Mouse (Mus musculus) cerebellum, postnatal 36 days (tissue): ENCODE measurements around the gene Nr1h4.

Experiments
- DNase-seq, 2 experiments: peaks; one replicate each; pipeline ENCODE4 v3.0.0; 2021 to 2022; ENCODE audit warnings: mixed read lengths in 2 of 2

The Nr1h4 gene

DNA sequence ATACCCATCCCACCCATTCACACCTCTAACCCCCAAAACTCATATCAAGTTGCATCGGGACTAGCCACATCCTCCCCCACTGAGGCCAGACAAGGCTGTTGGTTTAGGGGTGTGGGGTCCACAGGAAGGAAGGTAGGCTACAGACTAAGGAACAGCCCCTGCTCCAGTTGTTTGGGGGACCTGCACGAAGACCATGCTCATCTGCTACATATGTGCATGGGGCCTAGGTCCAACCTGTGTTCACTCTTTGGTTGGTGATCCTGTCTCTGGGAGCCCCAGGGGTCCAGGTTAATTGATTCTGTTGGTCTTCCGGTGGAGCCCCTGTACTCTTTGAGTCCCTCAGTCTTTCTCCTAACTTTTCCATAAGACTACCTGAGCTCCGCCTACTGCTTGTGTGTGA lies 13.0 kb downstream of the Nr1h4 start:
- no peak for DNase-seq

DNA sequence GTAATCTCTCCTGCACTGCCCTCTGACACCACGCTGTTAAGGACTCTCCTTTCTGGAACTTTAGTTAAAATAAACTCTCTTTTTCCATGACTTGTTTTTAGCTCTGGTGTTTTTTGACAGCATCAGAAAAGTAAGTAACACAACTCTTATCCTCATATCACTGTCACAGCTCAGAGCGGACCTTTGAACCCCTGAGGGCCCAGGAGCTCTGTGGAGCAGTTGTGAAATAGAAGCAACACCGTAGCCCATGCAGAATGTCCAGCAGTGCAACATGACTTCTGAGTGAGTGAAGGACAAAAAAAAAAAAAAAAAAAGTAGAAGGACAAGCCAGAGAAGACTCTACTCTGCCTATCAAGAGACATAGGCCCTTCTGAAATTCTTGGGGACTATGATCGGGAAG lies 14.2 kb downstream of the Nr1h4 start:
- DNase-seq: no peak

DNA sequence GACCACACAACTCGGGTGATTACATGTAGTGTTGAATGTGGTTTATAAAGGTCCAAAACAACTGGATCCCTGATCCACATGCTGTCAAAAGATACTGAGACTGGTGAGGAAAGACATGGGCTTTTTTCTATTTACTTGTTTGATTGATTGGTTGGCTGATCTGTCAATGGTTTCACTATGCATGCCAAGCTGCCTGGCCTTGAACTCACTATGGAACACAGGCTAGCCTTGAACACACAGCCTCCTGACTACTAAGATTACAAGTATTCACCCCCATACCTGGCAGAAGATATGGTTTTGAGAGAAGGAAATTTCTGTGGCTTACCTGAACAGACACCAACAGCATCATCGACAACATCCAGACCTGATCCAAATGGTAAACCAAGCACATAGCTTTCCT lies 15.0 kb downstream of the Nr1h4 start:
- DNase-seq: no peak

DNA sequence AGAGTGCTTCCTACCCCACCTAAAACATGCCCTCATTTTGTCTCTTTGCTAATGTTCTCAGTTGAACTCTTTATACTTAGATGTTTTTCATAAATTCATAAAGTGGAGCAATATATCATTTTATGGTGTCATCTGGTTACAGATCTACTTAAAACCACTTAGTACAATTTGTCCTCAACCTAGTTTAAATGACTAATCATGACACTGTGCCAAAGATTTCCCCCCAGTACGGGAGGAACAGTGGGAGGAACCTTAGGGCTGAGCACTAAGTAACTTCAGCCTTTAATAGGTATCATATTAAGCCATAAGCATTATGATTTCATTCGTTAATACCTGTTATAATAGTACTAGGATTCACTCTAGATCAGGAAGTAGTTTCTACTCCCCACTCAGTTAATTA lies 17.6 kb downstream of the Nr1h4 start:
- no peak for DNase-seq

DNA sequence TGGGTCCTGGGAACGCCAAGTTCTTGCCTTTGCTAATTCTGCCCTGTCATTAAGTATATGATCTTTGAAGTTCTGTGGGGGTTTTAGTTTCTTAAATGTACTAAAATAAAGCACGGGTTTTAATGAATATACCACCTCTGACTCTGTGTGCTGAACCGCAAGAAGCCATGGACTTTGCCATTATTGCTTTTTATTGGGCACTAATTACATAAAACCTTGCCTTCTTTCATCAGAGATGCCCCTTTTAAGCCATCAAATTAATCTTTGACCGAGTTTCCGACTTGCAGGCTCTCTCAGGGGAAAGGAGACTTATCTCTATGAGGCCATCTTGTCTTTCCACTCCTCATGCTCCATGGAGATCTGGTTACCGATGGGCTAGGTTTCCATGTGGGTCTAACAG lies 20.8 kb downstream of the Nr1h4 start:
- DNase-seq: no peak

DNA sequence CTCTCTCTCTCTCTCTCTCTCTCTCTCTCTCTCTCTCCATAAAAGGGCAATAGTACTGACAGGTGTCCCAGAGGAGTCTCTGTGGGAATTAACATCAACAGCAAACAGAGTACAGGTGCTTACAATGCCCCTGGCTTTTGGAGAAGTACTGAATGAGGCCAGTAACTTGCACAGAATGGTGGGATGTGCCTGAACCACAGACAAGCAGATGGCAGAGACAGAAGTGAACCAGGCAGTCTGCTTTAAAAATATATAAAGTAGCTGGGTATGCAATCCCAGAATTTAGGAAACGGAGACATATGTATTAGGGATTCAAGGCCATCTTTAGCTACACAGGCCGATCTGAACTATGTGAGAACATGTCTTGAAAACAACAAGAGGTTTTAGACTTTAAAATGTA lies 22.8 kb downstream of the Nr1h4 start:
- DNase-seq: no peak

DNA sequence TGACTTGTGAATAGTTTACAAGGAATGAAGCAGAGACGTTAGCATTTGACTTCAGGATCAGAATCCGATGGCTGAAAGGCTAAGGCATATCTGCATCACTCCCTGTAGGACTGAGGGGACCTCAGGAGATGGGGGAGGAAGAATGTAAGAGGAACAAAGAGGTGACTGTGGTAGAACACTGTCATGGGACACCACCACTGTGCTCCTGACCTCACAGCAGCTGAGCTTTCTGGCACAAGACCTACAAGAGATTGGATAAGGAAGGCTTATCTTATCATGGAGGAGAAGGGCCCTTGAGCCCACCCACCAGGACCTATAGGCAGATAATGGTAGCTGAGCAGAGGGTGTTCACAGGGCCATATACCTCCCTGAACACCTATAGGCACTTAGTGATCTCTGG lies 24.8 kb downstream of the Nr1h4 start:
- DNase-seq: no peak

DNA sequence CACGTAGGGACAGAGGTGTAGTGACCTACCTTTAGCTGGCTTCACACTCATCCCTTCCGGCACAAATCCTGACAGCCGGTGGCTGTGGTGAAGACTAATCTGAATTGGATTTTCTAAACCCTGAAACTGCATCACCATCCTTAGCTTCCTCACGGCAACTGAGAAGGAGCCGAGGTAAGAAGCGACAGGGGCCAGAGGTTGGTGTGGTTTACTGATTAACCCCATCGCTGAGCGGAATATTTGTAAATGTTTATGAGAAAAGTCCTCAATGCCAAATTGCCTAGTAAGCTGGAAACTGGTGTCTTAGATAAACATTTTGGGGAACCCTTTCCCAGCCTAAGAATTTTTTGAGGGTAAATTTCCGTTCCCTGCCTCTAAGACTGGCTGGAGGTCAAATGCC lies 26.9 kb downstream of the Nr1h4 start:
- no peak for DNase-seq

DNA sequence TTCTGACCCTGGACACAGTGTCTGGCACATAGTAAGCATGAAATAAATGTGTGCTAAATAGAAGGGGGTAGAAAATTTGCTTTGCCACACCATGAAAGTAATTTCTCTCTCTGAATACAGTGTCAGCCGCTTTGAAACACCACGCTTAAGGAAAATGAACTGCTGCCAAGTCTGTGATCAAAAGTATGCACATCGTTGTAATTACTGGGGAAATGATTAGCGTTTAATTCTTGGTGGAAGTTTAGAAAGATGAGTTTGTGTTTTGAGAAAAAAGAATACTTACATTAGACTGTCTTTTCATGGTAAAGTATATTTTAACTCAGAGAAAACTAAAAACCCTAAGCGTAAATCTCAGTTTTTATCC lies 27.8 kb downstream of the Nr1h4 start:
- no peak for DNase-seq

DNA sequence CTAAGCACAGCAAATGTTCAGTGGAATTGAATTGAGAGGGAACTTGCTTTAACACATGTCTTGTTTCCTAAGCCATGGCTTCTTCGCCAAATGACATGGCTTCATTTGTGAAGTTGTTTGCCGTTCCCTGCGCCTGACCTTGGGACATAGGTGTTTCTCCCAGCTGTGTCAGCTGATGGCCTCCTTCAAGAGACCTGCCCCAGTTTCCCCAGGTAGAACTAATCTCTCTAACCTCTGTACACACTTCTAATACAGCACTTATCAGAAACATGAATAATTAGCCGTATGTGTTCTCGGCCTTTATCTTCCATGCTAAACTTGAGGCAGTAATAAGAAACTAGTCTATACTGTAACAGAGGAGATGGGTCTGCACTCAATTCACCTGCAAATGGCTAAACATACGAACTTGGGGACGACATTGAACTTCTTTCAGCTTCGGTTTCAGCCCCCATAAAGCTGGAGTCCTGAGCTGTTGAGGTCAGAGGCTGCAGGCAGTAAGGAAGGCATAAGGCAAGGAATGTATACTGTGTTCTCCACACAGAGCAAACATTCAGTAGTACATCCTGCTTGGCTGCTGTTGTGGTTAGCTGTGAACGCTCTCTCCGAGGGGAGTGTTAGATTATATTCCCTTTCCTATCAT lies 28.3 kb downstream of the Nr1h4 start:
- no peak for DNase-seq

DNA sequence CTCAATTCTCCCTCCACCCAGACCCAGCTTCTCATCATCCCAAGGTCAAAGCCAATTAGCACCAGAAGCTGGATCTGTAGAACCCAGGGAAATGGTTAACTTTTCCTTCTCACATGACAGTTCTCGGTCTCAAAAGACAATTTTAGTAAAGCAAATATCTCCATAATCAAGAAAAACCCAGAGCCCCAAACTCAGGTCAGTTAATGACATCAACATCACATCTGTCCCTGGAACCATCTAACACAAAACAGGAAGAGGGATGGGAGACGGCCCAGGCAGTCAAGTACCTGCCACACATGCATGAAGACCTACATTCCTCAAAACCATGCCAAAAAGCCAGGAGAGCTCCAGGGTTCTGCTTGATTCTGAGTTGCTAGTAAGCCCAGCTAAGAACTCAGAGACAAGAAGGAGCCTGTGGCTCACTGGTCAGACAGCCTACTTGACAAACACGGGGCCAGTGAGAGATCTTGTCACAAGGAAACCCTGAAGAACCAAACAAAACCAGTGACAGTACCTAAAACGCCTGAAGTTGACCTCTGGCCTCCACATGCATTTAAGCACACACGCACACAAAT lies 30.3 kb downstream of the Nr1h4 start:
- DNase-seq: no peak

DNA sequence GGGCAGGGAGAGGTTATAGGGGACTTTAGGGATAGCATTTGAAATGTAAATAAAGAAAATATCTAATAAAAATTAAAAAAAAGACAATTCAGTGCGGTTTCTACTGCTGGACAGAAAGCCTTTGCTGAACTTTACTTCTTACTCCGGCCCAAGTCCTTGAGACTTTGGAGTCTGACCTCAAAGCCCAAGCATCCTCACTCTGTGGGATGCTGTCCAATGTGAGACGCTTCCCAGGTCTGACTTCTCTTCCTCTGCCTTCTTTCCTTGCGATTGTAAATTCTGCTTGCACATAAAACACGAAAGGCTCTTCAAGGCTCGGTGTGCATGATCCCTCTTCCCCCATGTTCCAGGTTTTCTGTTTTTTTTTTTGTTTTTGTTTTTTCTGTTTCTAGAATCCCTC lies 31.5 kb downstream of the Nr1h4 start:
- DNase-seq: no peak

DNA sequence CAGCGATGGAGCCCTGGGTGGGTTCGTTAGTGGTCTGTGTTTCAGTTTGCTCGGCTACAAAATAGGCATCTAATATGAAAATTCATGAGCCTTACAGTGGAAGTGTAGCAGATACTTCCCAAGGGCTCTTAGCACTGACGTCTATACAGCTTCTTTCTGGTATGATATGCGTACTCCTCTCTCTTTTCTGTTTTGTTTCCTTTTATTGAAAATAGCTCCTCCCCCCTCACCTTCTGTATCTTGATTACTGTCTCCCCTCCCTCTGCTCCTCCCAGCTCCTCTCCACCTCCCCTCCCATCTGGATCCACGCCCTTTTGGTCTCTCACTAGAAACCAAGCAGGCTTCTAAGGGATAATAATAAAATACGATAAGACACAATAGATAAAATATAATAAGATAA lies 37.8 kb downstream of the Nr1h4 start:
- no peak for DNase-seq

DNA sequence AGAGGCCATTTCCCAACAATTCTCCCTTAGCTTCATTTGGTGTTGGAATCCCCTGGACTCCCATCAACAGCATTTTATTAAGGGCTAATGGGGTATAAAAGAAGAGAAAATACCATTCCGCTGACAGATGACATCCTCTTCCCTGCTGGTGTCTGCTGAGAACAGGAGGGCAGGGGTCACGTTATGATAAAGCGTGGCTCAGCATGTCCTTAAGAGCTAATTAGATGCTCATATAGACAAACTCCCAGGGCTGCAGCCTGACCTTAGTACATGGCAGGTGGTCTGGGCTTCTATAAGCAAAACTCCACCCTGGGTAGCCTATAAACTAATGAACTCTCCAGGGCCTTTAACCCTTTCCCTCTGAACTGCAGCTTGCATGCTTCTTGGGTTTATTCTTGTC lies 42.1 kb downstream of the Nr1h4 start:
- no peak for DNase-seq

DNA sequence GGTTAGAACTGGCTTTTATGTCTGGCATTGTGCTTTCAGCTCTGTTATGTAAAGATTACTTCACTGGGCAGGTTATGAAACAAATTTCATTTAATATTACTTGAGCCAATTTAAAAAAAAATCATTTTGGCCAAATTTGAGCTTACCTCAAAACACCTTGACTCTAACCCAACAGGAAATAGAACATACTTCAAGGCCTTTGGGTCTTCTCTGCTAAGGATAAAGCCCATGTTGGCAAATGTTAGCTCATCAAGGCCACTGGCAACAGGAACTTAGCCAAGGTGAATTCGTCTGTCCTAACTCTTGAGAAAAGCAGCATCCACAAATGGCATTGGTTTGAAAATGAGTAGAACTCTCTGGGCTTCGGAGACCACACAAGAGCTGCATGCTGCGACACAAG lies 43.1 kb downstream of the Nr1h4 start:
- no peak for DNase-seq

DNA sequence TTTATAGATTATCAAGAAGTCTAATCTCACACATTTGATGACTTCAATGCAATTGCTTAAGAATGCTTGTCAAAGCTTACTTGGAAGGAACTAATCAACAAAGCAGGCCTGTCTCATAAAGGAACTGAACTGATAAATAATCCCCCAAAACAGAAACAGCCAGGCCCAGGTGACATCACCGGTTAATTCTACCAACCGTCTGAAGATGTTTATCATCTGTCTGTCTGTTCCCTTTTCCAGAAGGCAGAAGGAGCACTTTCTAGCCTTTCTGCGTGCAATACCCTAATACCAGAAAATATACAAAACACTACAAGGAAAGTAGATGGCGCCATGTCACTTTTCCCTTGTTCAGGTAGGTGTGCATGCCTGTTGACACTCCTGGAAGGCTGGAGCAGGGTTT lies 43.9 kb downstream of the Nr1h4 start:
- no peak for DNase-seq

DNA sequence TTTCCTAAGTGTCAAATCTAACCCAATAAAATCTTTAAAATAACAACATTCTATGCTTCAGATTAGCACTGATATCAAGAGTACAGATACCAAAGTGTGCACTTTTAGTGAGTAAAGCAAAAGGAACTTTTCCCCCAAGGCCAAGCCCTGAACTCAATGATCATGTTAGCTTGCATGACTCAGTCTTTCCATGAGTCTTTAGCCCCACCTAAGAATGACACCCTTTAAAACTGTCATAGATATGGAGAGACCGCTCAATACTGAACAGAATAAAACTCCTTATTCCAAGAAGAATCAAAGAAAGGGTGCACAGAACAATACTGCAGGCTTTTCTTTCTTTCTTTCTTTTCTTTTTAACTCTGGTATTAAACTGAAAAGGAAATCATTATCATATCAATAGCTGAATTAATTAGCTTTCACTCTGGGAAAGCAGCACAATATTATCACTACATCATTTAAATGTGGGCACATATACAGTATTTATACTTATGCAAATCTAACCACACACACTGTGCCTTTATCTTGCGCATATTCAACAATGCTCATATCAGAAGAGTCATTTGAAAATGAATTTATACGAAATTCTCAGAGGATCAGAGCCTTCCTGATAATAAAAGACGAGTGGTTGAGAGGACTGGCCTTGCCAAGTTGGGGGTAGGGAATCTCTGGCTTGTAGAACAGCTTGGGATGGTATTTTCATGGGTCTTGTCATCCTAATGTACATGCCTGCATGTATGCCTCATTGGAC lies 46.2 kb downstream of the Nr1h4 start:
- no peak for DNase-seq

DNA sequence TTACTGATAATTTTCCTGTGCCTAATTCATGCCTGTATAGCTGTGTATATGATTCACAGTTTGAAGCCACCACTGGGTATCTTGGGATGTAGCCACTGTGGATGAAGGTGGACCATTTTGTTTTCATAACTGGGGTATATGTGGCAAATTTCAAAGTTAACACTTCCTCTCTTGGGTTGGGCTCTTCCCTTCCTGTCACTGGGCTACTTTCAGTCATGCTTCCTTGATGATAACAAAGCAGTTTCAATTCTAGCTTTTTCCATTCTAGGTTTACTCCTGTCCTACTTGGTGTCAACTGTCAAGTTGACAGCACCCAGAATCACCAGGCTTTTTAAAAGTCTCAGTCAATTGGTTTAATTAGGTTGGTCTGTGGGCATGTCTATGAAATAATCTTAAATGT lies 48.5 kb downstream of the Nr1h4 start:
- DNase-seq: no peak

DNA sequence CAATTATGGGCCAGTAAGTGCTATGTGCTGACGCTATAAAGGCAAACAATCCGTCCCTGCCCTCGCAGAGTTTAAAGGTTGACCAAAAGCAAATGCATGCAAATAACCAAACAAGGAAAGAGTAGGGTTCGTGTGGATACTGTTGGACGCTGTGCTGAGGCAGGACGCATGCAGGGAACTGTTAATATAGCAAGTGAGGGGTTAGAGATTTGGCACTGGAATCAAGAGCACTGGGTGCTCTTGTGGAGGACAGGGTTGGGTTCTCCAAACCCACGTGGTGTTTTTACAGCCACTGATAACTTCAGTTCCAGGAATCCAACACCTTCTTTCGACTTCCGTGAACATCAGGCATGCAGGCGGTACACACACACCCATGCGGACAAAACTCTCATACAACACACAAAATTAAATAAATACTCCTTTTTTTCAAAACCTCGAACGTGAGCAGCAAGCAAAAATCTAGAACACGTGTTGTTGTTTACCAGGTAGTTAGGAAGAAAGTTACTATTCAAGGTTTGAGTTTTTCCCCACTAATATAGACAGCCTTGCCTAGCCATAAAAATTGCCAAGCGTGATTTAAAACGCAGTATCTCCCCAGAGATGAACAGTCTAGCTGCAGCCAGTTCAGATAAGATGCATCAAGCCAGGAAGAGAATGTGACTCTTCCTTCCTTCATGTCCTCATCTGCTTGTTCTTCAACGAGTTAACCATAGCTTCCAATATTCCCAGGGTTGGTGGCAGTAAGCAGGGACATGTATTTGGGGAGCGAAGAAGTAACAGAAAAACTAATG lies 49.4 kb downstream of the Nr1h4 start:
- DNase-seq: no peak

DNA sequence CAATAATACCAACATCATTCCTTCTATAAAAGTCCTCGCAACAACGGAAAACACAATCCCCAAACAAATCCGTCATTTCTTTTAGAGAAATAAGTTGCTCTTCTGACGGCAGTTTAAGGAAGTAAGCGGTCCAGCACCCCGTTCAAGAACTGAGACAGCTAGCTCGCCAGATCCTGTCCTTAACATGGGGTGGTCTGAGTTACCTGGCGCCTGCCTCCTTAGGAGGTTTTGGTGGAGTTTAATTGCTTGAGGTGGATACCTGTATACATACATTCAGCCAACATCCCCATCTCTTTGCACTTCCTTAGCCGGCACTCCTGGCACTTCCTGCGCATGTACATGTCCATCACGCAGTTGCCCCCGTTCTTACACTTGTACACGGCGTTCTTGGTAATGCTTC lies 50.3 kb downstream of the Nr1h4 start:
- no peak for DNase-seq

DNA sequence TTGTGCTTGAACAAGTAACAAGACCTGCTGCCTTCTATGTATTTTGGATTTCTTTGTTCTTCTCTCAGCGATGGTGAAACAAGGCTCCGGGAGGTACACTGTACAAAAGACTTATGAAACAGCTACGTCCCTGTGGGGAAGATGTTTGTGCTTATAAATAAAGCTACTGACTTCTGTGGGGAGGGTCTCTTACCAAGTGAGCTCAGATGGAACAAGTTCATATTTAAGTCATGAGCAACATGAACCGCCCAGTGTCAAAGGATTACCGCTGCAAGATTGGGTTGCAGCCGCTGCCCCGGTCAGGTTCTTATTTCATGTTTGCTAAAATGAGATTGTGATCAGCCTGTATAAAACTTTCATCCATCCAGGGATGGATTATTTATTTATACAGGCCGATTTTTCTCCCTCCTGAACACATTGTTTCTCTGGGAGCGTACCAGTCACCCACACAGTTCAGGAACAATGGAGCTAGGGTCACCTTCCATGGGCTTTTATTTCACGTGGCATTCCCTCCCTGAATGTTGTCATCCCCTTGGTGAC lies 51.2 kb downstream of the Nr1h4 start:
- DNase-seq: no peak

DNA sequence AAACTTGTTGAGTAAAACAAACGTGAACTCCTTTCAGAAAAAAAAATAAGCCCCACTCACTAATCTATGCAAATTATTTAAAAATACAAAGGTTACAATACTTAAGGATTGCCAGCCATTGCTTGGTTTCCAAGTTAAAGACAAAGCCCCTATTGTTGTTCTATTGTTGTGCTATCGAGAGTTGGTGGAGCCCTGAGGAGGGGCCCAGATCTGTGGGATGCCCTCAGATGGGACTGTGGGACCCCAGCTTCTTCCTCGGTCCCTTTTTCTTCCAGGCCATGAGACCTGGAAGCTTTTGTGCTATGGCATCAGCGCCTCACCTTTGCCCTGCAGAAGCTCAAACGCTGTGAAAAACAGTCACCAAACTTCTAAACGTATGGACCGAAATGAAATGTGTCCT lies 51.7 kb downstream of the Nr1h4 start:
- DNase-seq: no peak

DNA sequence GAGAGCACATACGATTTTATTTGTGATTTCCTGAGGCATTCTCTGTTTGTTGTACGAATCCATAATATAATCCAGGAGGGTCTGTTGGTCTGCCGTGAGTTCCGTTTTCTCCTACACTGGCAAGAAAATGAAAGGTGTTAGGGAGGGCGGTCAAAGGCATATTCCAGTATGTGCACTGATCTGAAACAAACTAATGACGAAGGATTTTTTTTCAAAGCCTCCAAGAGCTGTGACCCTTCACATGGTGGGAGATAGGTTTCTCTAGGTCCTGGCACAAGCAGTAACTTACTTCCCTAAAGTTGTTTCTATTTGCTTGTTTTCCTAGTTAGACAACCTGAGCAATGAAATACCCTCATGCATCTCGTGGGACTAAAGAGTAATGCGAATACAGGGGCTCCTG lies 54.6 kb downstream of the Nr1h4 start:
- no peak for DNase-seq
